Mouse (Mus musculus): ENCODE results near the gene Meiob. TPM values are rescaled to one million over a fixed set of nuclear protein-coding genes. Genes with fewer than 3 reads are reported as not detected.

Gene Meiob
- not detected in 2 replicates for polyA plus RNA-seq (2012; rRNA removed; ENCODE audit: low replicate concordance)

DNA sequence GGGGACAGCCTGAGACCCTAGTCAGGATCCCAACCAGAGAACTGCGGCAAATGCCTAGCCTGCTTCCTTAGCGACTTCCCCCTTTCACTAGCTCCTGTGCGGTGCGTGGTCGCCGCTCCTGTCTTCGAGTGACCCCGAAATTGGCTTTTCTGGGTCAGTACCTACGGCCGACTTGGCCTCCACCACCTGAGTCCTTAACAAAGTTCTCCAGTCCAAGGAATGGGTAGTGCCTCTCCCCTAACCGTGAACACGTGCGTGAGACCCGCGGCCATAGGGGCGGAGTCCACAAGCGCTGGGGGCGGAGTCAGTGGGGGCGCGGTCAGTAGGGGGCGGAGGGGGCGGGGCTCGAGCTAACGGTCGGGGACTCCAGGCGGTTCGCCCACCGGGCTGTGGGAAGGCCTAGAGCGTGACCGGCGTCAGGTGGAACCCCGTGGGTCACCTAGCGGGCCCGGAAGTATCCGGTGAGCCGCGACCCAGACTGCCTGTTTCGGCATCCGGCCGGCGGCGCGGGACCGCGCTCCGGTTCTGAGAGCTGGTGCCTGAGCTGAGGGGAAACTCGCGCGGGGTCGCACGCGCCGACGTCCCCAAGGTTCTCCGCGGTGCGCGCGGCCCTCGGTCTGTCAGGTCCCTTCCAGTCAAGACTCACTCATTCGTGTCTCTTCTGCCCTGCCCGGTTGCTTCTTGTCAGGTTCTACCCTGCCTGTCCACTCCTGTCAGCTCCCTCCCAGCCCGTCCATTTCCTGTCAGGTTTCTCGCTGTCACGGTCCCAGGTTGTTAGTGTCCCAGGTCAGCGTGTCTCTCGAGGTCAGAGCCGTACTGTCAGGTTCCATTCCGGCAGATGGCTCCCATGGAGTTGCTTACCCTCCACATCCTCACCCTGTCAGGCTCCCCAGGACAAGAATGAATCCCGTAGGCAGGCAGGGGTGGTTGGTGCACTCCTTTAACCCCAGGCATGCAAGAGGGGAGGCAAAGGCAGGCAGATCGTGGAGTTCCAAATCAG is at the start of gene Meiob:
Gene Meiob (plus strand): TSS at position 338 of the 1,000 bp plus-strand sequence.

DNA sequence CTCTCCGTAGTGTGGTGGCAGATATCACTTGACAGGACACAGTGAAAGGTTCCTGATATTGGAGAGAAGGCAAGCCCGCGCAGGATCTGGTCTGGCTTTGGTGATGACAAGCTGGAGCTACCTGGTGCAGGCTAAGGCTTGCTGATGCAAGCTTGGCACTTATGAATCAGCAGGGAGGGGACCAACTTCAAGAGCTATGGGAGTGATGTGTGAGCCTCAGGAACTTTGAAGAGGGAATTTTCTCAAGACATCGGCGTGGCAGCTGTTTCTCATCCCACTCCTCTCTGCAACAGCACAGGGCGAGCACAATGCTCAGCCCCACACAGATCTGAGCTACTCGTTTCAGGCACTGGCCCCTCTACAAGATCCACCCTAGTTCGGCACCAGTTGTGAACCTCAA is 35.8 kb downstream of the Meiob start, which contains the start of gene Hagh:
Gene Hagh (plus strand): TSS at position 302 of the 400 bp plus-strand sequence.

DNA sequence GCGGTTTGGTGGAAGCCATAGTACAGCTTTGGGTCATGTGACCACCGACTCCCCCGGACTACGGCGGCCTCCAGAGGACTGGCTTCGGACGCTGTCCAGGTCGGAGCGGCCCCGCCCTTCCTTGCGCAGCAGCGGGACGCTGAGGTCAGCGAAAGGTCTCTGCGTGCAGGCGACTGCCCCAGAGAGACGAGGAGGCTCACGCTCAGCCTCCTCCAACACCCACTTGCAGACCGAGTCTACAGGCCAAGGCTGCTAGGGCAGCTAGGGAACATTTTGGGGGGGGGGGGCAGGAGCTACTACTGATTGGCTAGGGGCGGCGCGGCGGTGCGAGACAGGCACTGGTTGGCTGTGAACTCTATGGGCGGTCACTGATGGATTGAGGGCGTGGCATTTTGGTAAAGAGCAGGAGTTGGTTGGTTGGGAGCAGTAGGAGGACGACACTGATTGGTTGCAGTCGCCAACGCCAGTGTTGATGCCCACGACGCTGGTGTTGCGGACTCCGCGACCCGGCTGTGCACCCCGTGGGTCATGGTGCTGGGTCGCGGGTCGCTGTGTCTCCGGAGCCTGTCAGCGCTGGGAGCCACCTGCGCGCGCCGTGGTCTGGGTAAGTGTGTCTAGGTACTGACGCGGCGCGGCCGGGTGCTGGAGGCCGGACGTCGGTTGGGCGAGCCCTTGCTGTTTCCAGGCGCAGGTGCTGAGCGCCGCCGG is 46.1 kb downstream of the Meiob start, which contains the start of gene Fahd1:
Gene Fahd1 (minus strand): TSS at position 300 of the 708 bp plus-strand sequence.

DNA sequence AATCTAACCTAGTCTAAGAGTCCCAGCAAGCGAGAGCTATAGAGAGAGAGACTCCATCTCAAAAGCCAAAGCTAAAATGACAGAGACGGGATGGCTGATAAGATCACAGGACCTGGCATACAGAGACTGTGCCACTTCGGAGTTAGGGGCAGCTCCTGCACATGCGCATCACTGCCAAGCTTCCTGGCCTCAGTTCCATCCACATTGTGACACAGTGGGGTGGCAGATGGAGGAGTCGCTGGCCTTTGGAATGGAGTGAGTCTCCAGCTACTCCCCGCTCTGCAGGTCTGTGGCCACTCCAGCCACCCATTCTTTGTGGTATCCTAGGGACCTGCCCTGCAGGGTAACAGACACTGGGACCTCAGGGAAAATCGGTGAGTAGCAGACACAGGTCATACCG is 61.7 kb downstream of the Meiob start, which contains the start of gene Igfals:
Gene Igfals (plus strand): TSS at position 222 of the 400 bp plus-strand sequence.

DNA sequence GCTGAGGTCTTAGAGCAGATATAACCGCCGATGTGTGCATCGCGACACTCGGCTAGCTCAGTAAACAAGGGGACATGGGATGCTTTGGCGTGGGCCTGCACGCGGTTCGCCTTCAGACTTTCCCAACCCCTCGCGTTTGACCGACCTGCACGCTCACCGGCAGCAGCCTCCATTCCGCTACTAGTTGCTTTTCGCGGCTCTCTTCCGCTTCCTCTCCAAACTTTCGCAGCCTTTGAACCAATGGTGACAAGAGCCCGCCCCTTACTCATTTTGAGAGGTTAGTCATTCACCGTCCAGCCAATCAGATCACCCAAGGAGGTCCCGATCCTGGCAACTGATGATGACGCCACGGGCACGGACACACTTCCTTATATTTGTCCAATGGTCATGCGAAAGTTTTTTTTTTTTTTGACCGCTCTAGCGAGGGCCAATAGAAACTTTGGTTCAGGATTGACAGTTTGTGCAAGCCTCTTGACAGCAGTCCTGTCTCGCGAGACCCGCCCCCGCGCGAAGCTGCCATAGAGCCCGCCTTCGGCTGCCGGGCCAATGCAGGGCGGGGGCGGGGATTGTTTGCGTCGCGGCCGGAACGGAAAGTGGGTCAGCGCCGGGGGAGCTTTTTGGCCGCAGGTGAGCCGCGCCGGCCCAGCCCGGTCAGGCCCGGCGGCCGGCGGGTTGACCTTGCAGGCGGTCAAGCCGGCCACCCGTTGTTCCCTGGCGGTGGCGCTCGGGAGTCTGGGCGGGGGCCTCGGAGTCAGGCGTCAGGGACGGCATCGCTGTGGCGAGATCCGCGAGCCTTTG is 82.2 kb downstream of the Meiob start, which contains the start of the genes Nubp2 and Spsb3:
Gene Nubp2 (minus strand): TSS at position 216 of the 798 bp plus-strand sequence.
Gene Spsb3 (plus strand): TSS at position 510 of the 798 bp plus-strand sequence.

Other genes with a start within 250 kb of the Meiob start
- 72.8 and 85.7 TPM in 2 replicates for gene Tsc2, start 171.7 kb upstream of the Meiob start, polyA plus RNA-seq (2012; rRNA removed; ENCODE audit: low replicate concordance)
- gene Nthl1, start 171.6 kb upstream of the Meiob start, polyA plus RNA-seq (2012; rRNA removed; ENCODE audit: low replicate concordance) = 4.7 and 4.9 TPM in 2 replicates
- gene Slc9a3r2, start 154.0 kb upstream of the Meiob start, polyA plus RNA-seq (2012; rRNA removed; ENCODE audit: low replicate concordance) = 52.1 and 54.9 TPM in 2 replicates
- gene Npw, start 145.8 kb upstream of the Meiob start, polyA plus RNA-seq (2012; rRNA removed; ENCODE audit: low replicate concordance) = 2.5 TPM in 1 of 2 replicates, not detected in the other
- 59.0 and 79.0 TPM in 2 replicates for gene Zfp598, start 134.6 kb upstream of the Meiob start, polyA plus RNA-seq (2012; rRNA removed; ENCODE audit: low replicate concordance)
- 1.7 and 2.1 TPM in 2 replicates for gene Syngr3, start 114.3 kb upstream of the Meiob start, polyA plus RNA-seq (2012; rRNA removed; ENCODE audit: low replicate concordance)
- 30.1 and 63.4 TPM in 2 replicates for gene Gfer, start 108.1 kb upstream of the Meiob start, polyA plus RNA-seq (2012; rRNA removed; ENCODE audit: low replicate concordance)
- gene Noxo1, start 108.1 kb upstream of the Meiob start, polyA plus RNA-seq (2012; rRNA removed; ENCODE audit: low replicate concordance) = 76.2 and 104 TPM in 2 replicates
- 36.0 and 44.8 TPM in 2 replicates for gene Tbl3, start 96.6 kb upstream of the Meiob start, polyA plus RNA-seq (2012; rRNA removed; ENCODE audit: low replicate concordance)
- gene Rnf151, start 86.2 kb upstream of the Meiob start, polyA plus RNA-seq (2012; rRNA removed; ENCODE audit: low replicate concordance) = 0.34 TPM in 1 of 2 replicates, not detected in the other
- gene Rps2, start 86.2 kb upstream of the Meiob start, polyA plus RNA-seq (2012; rRNA removed; ENCODE audit: low replicate concordance) = 3,070 and 3,555 TPM in 2 replicates
- gene Ndufb10, start 79.8 kb upstream of the Meiob start, polyA plus RNA-seq (2012; rRNA removed; ENCODE audit: low replicate concordance) = 314 and 554 TPM in 2 replicates
- gene Rpl3l, start 76.5 kb upstream of the Meiob start, polyA plus RNA-seq (2012; rRNA removed; ENCODE audit: low replicate concordance) = not detected in 2 replicates
- 71.2 and 109 TPM in 2 replicates for gene Msrb1, start 67.6 kb upstream of the Meiob start, polyA plus RNA-seq (2012; rRNA removed; ENCODE audit: low replicate concordance)
- 2.6 and 10.6 TPM in 2 replicates for gene Hs3st6, start 51.3 kb upstream of the Meiob start, polyA plus RNA-seq (2012; rRNA removed; ENCODE audit: low replicate concordance)
- 213 and 369 TPM in 2 replicates for gene Hagh, start 35.9 kb downstream of the Meiob start, polyA plus RNA-seq (2012; rRNA removed; ENCODE audit: low replicate concordance)
- 75.3 and 166 TPM in 2 replicates for gene Fahd1, start 46.1 kb downstream of the Meiob start, polyA plus RNA-seq (2012; rRNA removed; ENCODE audit: low replicate concordance)
- 1.0 and 2.1 TPM in 2 replicates for gene Igfals, start 61.7 kb downstream of the Meiob start, polyA plus RNA-seq (2012; rRNA removed; ENCODE audit: low replicate concordance)
- gene Nubp2, start 82.1 kb downstream of the Meiob start, polyA plus RNA-seq (2012; rRNA removed; ENCODE audit: low replicate concordance) = 27.8 and 31.6 TPM in 2 replicates
- 86.7 and 115 TPM in 2 replicates for gene Spsb3, start 82.4 kb downstream of the Meiob start, polyA plus RNA-seq (2012; rRNA removed; ENCODE audit: low replicate concordance)
- 20.8 and 32.6 TPM in 2 replicates for gene Eme2, start 90.8 kb downstream of the Meiob start, polyA plus RNA-seq (2012; rRNA removed; ENCODE audit: low replicate concordance)
- 189 and 532 TPM in 2 replicates for gene Mrps34, start 90.8 kb downstream of the Meiob start, polyA plus RNA-seq (2012; rRNA removed; ENCODE audit: low replicate concordance)
- 34.1 and 43.8 TPM in 2 replicates for gene Nme3, start 92.2 kb downstream of the Meiob start, polyA plus RNA-seq (2012; rRNA removed; ENCODE audit: low replicate concordance)
- gene Mapk8ip3, start 132.7 kb downstream of the Meiob start, polyA plus RNA-seq (2012; rRNA removed; ENCODE audit: low replicate concordance) = 36.5 and 57.9 TPM in 2 replicates
- 6.7 and 8.4 TPM in 2 replicates for gene Jpt2, start 156.4 kb downstream of the Meiob start, polyA plus RNA-seq (2012; rRNA removed; ENCODE audit: low replicate concordance)
- gene Cramp1l, start 211.5 kb downstream of the Meiob start, polyA plus RNA-seq (2012; rRNA removed; ENCODE audit: low replicate concordance) = 5.8 and 8.0 TPM in 2 replicates
- 5.5 and 5.6 TPM in 2 replicates for gene Ift140, start 211.8 kb downstream of the Meiob start, polyA plus RNA-seq (2012; rRNA removed; ENCODE audit: low replicate concordance)